Mouse (Mus musculus): Measurements from ENCODE around the gene Fam117a. TPM values are rescaled to one million over a fixed set of nuclear protein-coding genes. Genes with fewer than 3 reads are reported as not detected.

The Fam117a gene
- total and polyA plus RNA-seq, 3 experiments, result 30.9 to 159 (median 105) TPM

GRCm38 (mm10) chr11:95369964-95370890 lies 33.4 kb downstream of the Fam117a start:
- peaks cover 98% of the 10 kb centered on the region for H3K36me3 ChIP-seq (replicated peaks)
- DNase-seq (ENCODE audit: low spot score), result peak; percentile 15

GRCm38 (mm10) chr11:95371182-95371581 lies 34.4 kb downstream of the Fam117a start:
- H3K4me1 ChIP-seq (ENCODE audit: insufficient read depth, low read depth, low read length), result peaks cover 16% of the 10 kb centered on the region
- H3K27me3 ChIP-seq (ENCODE audit: insufficient read depth, low read length), result no peaks in the 10 kb centered on the region
- peaks cover 98% of the 10 kb centered on the region for H3K36me3 ChIP-seq (replicated peaks)
- H3K4me3 ChIP-seq (ENCODE audit: low read depth, low read length), result no peak overlapping the region
- ATAC-seq (ENCODE audit: extremely low read depth, insufficient number of reproducible peaks, low FRiP score, poor library complexity, severe bottlenecking), result no peak
- TF ChIP-seq CTCF (IDR thresholded peaks at IDR 0.05; ENCODE audit: low read depth, low read length) (no peak), GATA2 (IDR thresholded peaks at IDR 0.05; ENCODE audit: borderline replicate concordance, low read depth, low read length) (no peak), TAL1 (conservative IDR thresholded peaks at IDR 0.05; ENCODE audit: low read depth, low read length) (no peak), POLR2AphosphoS5 (IDR thresholded peaks at IDR 0.05; ENCODE audit: insufficient replicate concordance, low read depth, low read length) (no peak), GATA1 (IDR thresholded peaks at IDR 0.05; ENCODE audit: borderline replicate concordance, low read length) (no peak)
- DNase-seq (ENCODE audit: low spot score), result no peak
- H3K9me3 ChIP-seq (replicated peaks), result no peaks in the 10 kb centered on the region

More at GRCm38 (mm10) chr11:95369964-95370890, 33.4 kb downstream of the Fam117a start:
- Histone ChIP-seq H3K9me3 (replicated peaks) (no peaks in the 10 kb centered on the region), H3K4me3 (ENCODE audit: low read depth, low read length) (no peak overlapping the region), H3K27me3 (ENCODE audit: insufficient read depth, low read length) (no peaks in the 10 kb centered on the region), H3K4me1 (ENCODE audit: insufficient read depth, low read depth, low read length) (peaks cover 16% of the 10 kb centered on the region)
- ATAC-seq (ENCODE audit: extremely low read depth, insufficient number of reproducible peaks, low FRiP score, poor library complexity, severe bottlenecking), result no peak
- TF ChIP-seq GATA2 (IDR thresholded peaks at IDR 0.05; ENCODE audit: borderline replicate concordance, low read depth, low read length), result no peak
- no peak for TF ChIP-seq TAL1 (conservative IDR thresholded peaks at IDR 0.05; ENCODE audit: low read depth, low read length)
- TF ChIP-seq GATA1 (IDR thresholded peaks at IDR 0.05; ENCODE audit: borderline replicate concordance, low read length), result no peak
- TF ChIP-seq POLR2AphosphoS5 (IDR thresholded peaks at IDR 0.05; ENCODE audit: insufficient replicate concordance, low read depth, low read length), result no peak
- no peak for TF ChIP-seq CTCF (IDR thresholded peaks at IDR 0.05; ENCODE audit: low read depth, low read length)

DNA sequence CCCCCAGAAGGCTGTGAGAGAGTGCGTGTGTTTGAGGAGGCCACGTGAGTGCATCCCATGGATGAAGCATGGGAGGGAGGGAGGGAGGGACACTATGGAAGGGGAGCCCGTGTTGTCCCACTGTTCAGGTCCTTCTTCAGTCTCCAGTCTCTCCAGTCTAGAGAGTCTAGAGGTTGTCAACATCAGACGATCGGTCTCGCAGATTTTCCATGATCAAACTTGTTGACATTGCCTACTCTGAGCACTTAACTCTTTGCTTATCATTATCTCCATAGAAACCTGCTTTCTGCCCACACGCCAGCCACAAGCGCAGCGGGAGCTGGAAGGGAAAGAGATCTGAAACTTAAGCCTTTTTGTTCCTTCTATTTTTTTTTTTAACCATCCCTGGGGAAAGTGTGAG lies 42.1 kb downstream of the Fam117a start:
- no peak overlapping the region for H3K4me3 ChIP-seq (ENCODE audit: low read depth, low read length)
- no peak for TF ChIP-seq GATA2 (IDR thresholded peaks at IDR 0.05; ENCODE audit: borderline replicate concordance, low read depth, low read length)
- no peak for TF ChIP-seq TAL1 (conservative IDR thresholded peaks at IDR 0.05; ENCODE audit: low read depth, low read length)
- no peak for TF ChIP-seq POLR2AphosphoS5 (IDR thresholded peaks at IDR 0.05; ENCODE audit: insufficient replicate concordance, low read depth, low read length)
- no peak for TF ChIP-seq CTCF (IDR thresholded peaks at IDR 0.05; ENCODE audit: low read depth, low read length)
- no peak for TF ChIP-seq GATA1 (IDR thresholded peaks at IDR 0.05; ENCODE audit: borderline replicate concordance, low read length)
- no peaks in the 10 kb centered on the region for H3K27me3 ChIP-seq (ENCODE audit: insufficient read depth, low read length)
- DNase-seq (ENCODE audit: low spot score), result no peak
- no peak for ATAC-seq (ENCODE audit: extremely low read depth, insufficient number of reproducible peaks, low FRiP score, poor library complexity, severe bottlenecking)
- H3K4me1 ChIP-seq (ENCODE audit: insufficient read depth, low read depth, low read length), result peaks cover 6% of the 10 kb centered on the region; the same call in 1 of the 2 replicates
- peaks cover 91% of the 10 kb centered on the region for H3K36me3 ChIP-seq (replicated peaks)
- H3K9me3 ChIP-seq (replicated peaks), result peaks cover 4% of the 10 kb centered on the region; the same call in 1 of the 2 replicates

DNA sequence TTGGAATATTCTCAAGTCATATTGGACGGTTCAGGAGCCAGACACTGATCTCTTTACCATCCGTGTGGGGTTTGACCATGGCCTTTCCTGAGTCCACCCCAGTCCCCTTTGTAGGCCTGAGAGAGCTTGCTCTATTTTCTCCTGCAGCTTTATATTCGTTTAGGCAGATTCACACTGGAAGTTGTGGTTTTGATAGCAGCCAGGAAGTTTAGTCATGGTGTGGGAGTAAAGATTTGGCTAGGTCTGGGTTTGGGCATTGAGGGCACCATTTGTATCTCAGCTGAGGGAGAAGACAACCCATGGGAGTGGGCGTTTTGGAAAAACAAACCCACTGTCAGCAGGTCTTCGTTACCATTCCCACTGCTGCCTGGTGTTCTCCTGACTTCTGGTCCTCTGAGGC lies 42.7 kb downstream of the Fam117a start:
- Histone ChIP-seq H3K27me3 (ENCODE audit: insufficient read depth, low read length) (no peaks in the 10 kb centered on the region), H3K9me3 (replicated peaks) (peaks cover 4% of the 10 kb centered on the region; the same call in 1 of the 2 replicates), H3K4me3 (ENCODE audit: low read depth, low read length) (no peak overlapping the region), H3K4me1 (ENCODE audit: insufficient read depth, low read depth, low read length) (peaks cover 9% of the 10 kb centered on the region), H3K36me3 (replicated peaks) (peaks cover 86% of the 10 kb centered on the region)
- no peak for TF ChIP-seq POLR2AphosphoS5 (IDR thresholded peaks at IDR 0.05; ENCODE audit: insufficient replicate concordance, low read depth, low read length)
- TF ChIP-seq TAL1 (conservative IDR thresholded peaks at IDR 0.05; ENCODE audit: low read depth, low read length), result no peak
- no peak for TF ChIP-seq GATA1 (IDR thresholded peaks at IDR 0.05; ENCODE audit: borderline replicate concordance, low read length)
- TF ChIP-seq GATA2 (IDR thresholded peaks at IDR 0.05; ENCODE audit: borderline replicate concordance, low read depth, low read length), result no peak
- TF ChIP-seq CTCF (IDR thresholded peaks at IDR 0.05; ENCODE audit: low read depth, low read length), result no peak
- DNase-seq (ENCODE audit: low spot score) (no peak), ATAC-seq (ENCODE audit: extremely low read depth, insufficient number of reproducible peaks, low FRiP score, poor library complexity, severe bottlenecking) (no peak)

DNA sequence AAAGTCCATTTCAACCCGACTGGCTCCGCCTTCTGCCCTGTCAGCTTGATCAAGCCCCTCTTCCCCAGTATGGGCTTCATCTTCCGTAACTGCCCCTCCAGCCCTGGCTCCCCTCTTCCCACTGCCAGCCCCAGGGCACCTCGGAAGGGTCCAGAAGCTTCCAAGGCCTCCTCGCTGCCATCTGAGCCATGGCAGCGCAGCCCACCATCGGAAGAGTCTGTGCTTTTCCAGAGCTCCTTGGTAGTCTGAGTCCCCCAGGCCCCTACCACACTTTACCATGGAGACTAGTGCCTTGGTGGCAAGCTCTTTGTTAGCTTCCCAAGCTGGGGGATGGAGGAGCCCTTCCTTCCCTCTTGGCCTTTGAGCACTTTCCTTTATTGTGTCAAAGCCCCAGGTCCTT lies 43.9 kb downstream of the Fam117a start:
- Histone ChIP-seq H3K4me1 (ENCODE audit: insufficient read depth, low read depth, low read length) (peaks cover 12% of the 10 kb centered on the region), H3K27me3 (ENCODE audit: insufficient read depth, low read length) (no peaks in the 10 kb centered on the region), H3K4me3 (ENCODE audit: low read depth, low read length) (no peak overlapping the region), H3K36me3 (replicated peaks) (peaks cover 74% of the 10 kb centered on the region), H3K9me3 (replicated peaks) (peaks cover 4% of the 10 kb centered on the region; the same call in 1 of the 2 replicates)
- ATAC-seq (ENCODE audit: extremely low read depth, insufficient number of reproducible peaks, low FRiP score, poor library complexity, severe bottlenecking), result no peak
- DNase-seq (ENCODE audit: low spot score), result no peak
- TF ChIP-seq GATA2 (IDR thresholded peaks at IDR 0.05; ENCODE audit: borderline replicate concordance, low read depth, low read length) (no peak), CTCF (IDR thresholded peaks at IDR 0.05; ENCODE audit: low read depth, low read length) (no peak), POLR2AphosphoS5 (IDR thresholded peaks at IDR 0.05; ENCODE audit: insufficient replicate concordance, low read depth, low read length) (no peak), GATA1 (IDR thresholded peaks at IDR 0.05; ENCODE audit: borderline replicate concordance, low read length) (no peak), TAL1 (conservative IDR thresholded peaks at IDR 0.05; ENCODE audit: low read depth, low read length) (no peak)

- Histone ChIP-seq H3K4me3 (ENCODE audit: low read depth, low read length) (no peak overlapping the region), H3K4me1 (ENCODE audit: insufficient read depth, low read depth, low read length) (peaks cover 16% of the 10 kb centered on the region), H3K27me3 (ENCODE audit: insufficient read depth, low read length) (no peaks in the 10 kb centered on the region), H3K36me3 (replicated peaks) (peaks cover 72% of the 10 kb centered on the region), H3K9me3 (replicated peaks) (peaks cover 4% of the 10 kb centered on the region; the same call in 1 of the 2 replicates)
- TF ChIP-seq CTCF (IDR thresholded peaks at IDR 0.05; ENCODE audit: low read depth, low read length), result no peak
- no peak for TF ChIP-seq GATA1 (IDR thresholded peaks at IDR 0.05; ENCODE audit: borderline replicate concordance, low read length)
- no peak for TF ChIP-seq TAL1 (conservative IDR thresholded peaks at IDR 0.05; ENCODE audit: low read depth, low read length)
- no peak for TF ChIP-seq GATA2 (IDR thresholded peaks at IDR 0.05; ENCODE audit: borderline replicate concordance, low read depth, low read length)
- TF ChIP-seq POLR2AphosphoS5 (IDR thresholded peaks at IDR 0.05; ENCODE audit: insufficient replicate concordance, low read depth, low read length), result no peak
- ATAC-seq (ENCODE audit: extremely low read depth, insufficient number of reproducible peaks, low FRiP score, poor library complexity, severe bottlenecking) (no peak), DNase-seq (ENCODE audit: low spot score) (no peak)
Observed at GRCm38 (mm10) chr11:95381146-95381545, 44.3 kb downstream of the Fam117a start.

All from G1E (cell line).